Mouse (Mus musculus): ENCODE results near the gene Swap70. TPM values are rescaled to one million over a fixed set of nuclear protein-coding genes. Genes with fewer than 3 reads are reported as not detected.
A peak's percentile ranks its signal among the peaks of the same experiment; 100 is the strongest.

The Swap70 gene
- total and polyA plus RNA-seq, 2 experiments: 2.8 to 9.7 TPM

DNA sequence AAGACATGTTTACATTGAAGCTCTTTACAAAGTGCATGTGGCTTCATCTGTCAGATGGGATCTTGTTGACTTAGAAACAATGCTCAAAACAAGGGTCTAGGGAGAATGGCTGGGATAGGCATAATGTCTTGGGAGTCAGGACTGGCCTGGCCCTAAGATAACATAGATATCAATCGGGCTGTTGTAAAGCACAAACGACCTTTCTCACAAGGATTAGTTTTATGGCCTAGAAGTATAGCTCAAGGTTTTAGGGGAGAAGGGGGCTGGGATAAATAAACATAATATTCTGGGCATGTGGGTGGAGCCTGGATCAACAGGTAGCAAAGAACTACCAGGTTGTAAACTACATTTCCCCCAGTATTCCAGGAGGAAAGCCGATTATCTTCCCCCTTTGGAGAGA lies 10.5 kb upstream of the Swap70 start:
- Histone ChIP-seq H3K4me1 (ENCODE audit: control insufficient read depth, insufficient read depth, low read length) (no peaks in the 10 kb centered on the region), H3K9ac (ENCODE audit: low read depth, low read length) (no peak overlapping the region), H3K36me3 (ENCODE audit: control insufficient read depth, insufficient read depth, low read length) (no peaks in the 10 kb centered on the region), H3K27ac (replicated peaks; ENCODE audit: insufficient read depth, low read depth, low read length) (no peak overlapping the region), H3K79me2 (ENCODE audit: control insufficient read depth, insufficient read depth, low read length) (no peaks in the 10 kb centered on the region), H3K27me3 (ENCODE audit: control insufficient read depth, insufficient read depth, low read length) (no peaks in the 10 kb centered on the region), H3K4me3 (ENCODE audit: insufficient read depth, low read depth, low read length) (no peak overlapping the region)
- 59% methylated on average over 3 of the region's 3 CpGs for WGBS
- DNase-seq (ENCODE audit: extremely low read depth, low read depth, low spot score): no peak
- no peak for TF ChIP-seq POLR2A (IDR thresholded peaks at IDR 0.05; ENCODE audit: extremely low read depth, insufficient read depth, low read length)
- no peak for TF ChIP-seq CTCF (IDR thresholded peaks at IDR 0.05; ENCODE audit: low read depth, low read length)

DNA sequence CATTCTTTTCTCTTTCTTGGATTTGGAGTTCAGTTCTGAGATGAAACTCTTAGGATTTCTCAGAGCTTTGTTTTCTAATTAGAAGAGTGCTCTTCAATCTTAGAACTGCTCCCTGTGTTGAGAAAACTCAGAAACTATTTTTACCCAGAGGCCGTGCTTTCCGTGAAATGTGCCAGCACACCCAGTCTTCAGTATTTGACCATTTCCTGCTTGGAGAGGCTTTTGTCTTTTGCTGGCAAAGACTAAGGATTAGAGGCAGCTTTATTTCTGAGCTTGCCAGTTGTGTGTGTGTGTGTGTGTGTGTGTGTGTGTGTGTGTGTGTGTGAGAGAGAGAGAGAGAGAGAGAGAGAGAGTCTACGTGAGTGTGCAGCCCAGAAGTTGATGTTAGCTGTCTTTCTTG lies 6.6 kb upstream of the Swap70 start:
- no peak overlapping the region for H3K27ac ChIP-seq (replicated peaks; ENCODE audit: insufficient read depth, low read depth, low read length)
- no peak for DNase-seq (ENCODE audit: extremely low read depth, low read depth, low spot score)
- H3K4me3 ChIP-seq (ENCODE audit: insufficient read depth, low read depth, low read length): no peak overlapping the region
- WGBS: 80% methylated on average over 3 of the region's 3 CpGs
- H3K4me1 ChIP-seq (ENCODE audit: control insufficient read depth, insufficient read depth, low read length): no peaks in the 10 kb centered on the region
- no peaks in the 10 kb centered on the region for H3K79me2 ChIP-seq (ENCODE audit: control insufficient read depth, insufficient read depth, low read length)
- no peaks in the 10 kb centered on the region for H3K36me3 ChIP-seq (ENCODE audit: control insufficient read depth, insufficient read depth, low read length)
- no peaks in the 10 kb centered on the region for H3K27me3 ChIP-seq (ENCODE audit: control insufficient read depth, insufficient read depth, low read length)
- H3K9ac ChIP-seq (ENCODE audit: low read depth, low read length): no peak overlapping the region
- no peak for TF ChIP-seq CTCF (IDR thresholded peaks at IDR 0.05; ENCODE audit: low read depth, low read length)
- TF ChIP-seq POLR2A (IDR thresholded peaks at IDR 0.05; ENCODE audit: extremely low read depth, insufficient read depth, low read length): no peak

DNA sequence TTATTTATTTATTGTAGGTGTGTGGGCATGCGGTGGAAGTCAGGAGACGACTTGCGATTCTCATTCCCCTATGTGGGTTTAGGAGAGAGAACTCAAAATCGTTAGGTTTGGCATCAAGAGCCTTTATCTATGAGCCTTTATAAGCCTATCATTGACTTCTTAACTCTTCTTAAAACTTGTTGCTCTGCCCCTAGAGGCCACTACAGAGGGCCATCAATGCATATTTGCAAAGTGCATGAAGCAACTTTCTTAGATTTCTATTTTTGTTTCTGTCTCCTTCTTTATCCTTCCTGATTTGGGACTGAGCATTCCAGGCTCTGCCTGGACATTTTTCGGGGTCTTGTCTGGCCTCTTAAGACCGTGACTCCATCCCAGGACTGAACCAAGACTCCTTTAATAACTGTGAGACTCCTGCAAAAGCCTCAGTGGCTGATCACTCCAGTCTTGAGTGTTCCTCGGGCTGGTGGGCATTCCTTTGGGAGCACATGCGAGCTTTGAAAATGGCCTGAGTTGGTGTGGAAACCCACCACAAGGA lies 393 bp upstream of the Swap70 start:
- Histone ChIP-seq H3K36me3 (ENCODE audit: control insufficient read depth, insufficient read depth, low read length) (no peaks in the 10 kb centered on the region), H3K27me3 (ENCODE audit: control insufficient read depth, insufficient read depth, low read length) (no peaks in the 10 kb centered on the region), H3K4me1 (ENCODE audit: control insufficient read depth, insufficient read depth, low read length) (peaks cover 5% of the 10 kb centered on the region; the same call in 1 of the 2 replicates), H3K9ac (ENCODE audit: low read depth, low read length) (peak overlapping the region; percentile 12), H3K4me3 (ENCODE audit: insufficient read depth, low read depth, low read length) (peak overlapping the region; percentile 70), H3K79me2 (ENCODE audit: control insufficient read depth, insufficient read depth, low read length) (peaks cover 8% of the 10 kb centered on the region), H3K27ac (replicated peaks; ENCODE audit: insufficient read depth, low read depth, low read length) (peak overlapping the region; percentile 23)
- WGBS: 20% methylated on average over 8 of the region's 8 CpGs
- 0 out of 2 replicates have a peak, but pooled peaks have one; percentile 24 for TF ChIP-seq CTCF (IDR thresholded peaks at IDR 0.05; ENCODE audit: low read depth, low read length)
- no peak for TF ChIP-seq POLR2A (IDR thresholded peaks at IDR 0.05; ENCODE audit: extremely low read depth, insufficient read depth, low read length)
- peak; percentile 52 for DNase-seq (ENCODE audit: extremely low read depth, low read depth, low spot score)

DNA sequence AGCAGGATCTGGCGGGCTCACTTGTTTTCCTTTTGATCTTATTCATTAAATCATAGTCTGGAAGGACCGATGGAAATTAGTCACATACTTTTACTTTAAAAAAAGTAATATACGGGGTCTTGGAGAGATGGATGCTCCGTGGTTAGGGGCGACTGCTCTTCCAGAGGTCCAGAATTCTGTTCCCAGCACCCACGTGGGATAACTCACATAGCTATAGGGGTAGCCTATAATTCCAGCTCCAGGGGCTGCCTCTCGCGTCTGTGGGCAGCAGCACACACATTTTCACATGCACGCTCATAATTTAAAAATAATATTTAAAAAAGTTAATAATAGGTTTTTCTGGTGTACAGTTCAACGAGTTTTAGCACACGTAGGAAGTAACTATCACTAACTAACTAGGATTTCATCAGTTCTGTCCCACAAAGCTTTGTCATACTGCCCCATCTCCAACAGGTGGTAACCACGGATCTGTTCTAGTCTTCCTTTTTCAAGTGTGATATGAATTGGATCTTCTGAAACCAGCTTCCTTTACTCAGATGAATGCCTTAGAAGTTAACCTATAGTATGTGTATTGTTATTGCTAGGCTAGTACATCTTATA lies 1.2 kb downstream of the Swap70 start:
- Histone ChIP-seq H3K4me1 (ENCODE audit: control insufficient read depth, insufficient read depth, low read length) (peaks cover 5% of the 10 kb centered on the region; the same call in 1 of the 2 replicates), H3K9ac (ENCODE audit: low read depth, low read length) (peak overlapping the region; percentile 34; the same call in 1 of the 2 replicates), H3K79me2 (ENCODE audit: control insufficient read depth, insufficient read depth, low read length) (peaks cover 8% of the 10 kb centered on the region), H3K36me3 (ENCODE audit: control insufficient read depth, insufficient read depth, low read length) (no peaks in the 10 kb centered on the region), H3K27ac (replicated peaks; ENCODE audit: insufficient read depth, low read depth, low read length) (no peak overlapping the region), H3K4me3 (ENCODE audit: insufficient read depth, low read depth, low read length) (peak overlapping the region; percentile 70; the same call in 1 of the 2 replicates), H3K27me3 (ENCODE audit: control insufficient read depth, insufficient read depth, low read length) (no peaks in the 10 kb centered on the region)
- no peak for TF ChIP-seq POLR2A (IDR thresholded peaks at IDR 0.05; ENCODE audit: extremely low read depth, insufficient read depth, low read length)
- TF ChIP-seq CTCF (IDR thresholded peaks at IDR 0.05; ENCODE audit: low read depth, low read length): no peak
- no peak for DNase-seq (ENCODE audit: extremely low read depth, low read depth, low spot score)
- WGBS: 43% methylated on average over 12 of the region's 12 CpGs

DNA sequence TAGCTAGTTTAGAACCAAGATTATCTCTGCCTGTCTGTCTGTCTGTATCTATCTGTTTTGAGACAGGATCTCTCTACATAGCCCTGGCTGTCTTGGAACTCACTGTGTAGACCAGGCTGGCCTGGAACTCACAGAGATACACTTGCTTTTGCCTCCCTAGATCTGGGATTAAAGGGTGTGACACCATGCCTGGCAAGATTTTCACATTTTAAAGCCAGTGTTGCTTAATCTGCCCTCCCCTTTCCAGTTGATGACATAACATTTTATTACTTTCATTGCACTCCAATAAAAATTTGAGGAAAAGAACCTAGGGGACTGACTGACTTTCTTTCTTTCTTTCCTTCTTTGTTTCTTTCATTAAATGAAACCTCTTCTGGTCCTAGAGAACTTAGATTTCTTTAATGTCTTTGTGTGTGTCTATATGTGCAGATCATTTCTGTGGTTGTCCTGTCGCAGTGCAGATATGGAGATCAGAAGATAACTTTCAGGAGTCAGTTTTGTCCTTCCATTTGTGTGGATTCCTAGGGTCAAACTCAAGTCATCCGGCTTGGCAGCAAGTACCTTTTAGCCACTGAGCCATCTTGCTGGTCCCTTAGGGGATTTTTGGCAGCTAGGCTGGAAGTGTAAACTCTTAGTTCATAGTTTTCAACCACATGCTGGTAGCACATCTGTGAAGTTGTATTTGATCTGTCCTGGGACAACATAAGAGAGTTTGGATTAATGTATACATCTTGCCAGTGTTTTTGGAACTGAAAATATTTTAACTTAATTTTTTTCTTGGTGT lies 2.4 kb downstream of the Swap70 start:
- peak; percentile 64 for DNase-seq (ENCODE audit: extremely low read depth, low read depth, low spot score)
- TF ChIP-seq CTCF (IDR thresholded peaks at IDR 0.05; ENCODE audit: low read depth, low read length) (no peak), POLR2A (IDR thresholded peaks at IDR 0.05; ENCODE audit: extremely low read depth, insufficient read depth, low read length) (no peak)
- peaks cover 8% of the 10 kb centered on the region for H3K79me2 ChIP-seq (ENCODE audit: control insufficient read depth, insufficient read depth, low read length)
- no peaks in the 10 kb centered on the region for H3K36me3 ChIP-seq (ENCODE audit: control insufficient read depth, insufficient read depth, low read length)
- H3K4me3 ChIP-seq (ENCODE audit: insufficient read depth, low read depth, low read length): no peak overlapping the region
- 74% methylated on average over 2 of the region's 2 CpGs for WGBS
- H3K27me3 ChIP-seq (ENCODE audit: control insufficient read depth, insufficient read depth, low read length): no peaks in the 10 kb centered on the region
- H3K27ac ChIP-seq (replicated peaks; ENCODE audit: insufficient read depth, low read depth, low read length): no peak overlapping the region
- no peak overlapping the region for H3K9ac ChIP-seq (ENCODE audit: low read depth, low read length)
- peaks cover 5% of the 10 kb centered on the region; the same call in 1 of the 2 replicates for H3K4me1 ChIP-seq (ENCODE audit: control insufficient read depth, insufficient read depth, low read length)

All from liver, adult 2 months (tissue).